Mouse (Mus musculus) adrenal gland, adult 2 months (tissue): ENCODE data around the gene Supt5. TPM values are rescaled to one million over a fixed set of nuclear protein-coding genes. Genes with fewer than 3 reads are reported as not detected.
"Not testable (repeated sequence)": the region's sequence is repeated elsewhere in the genome, so short reads cannot be mapped to it uniquely, and the experiment has no call there.

Source experiments
- DNase-seq: peaks from one replicate; pipeline ENCODE4 v3.0.0; 2021
- long read RNA-seq: library from polyadenylated mRNA; stranded (forward); transcript quantifications from one replicate; pipeline ENCODE4 v2.0.0, GENCODE M21; 2021
- polyA plus RNA-seq: library from polyadenylated mRNA; depleted of rRNA; stranded (reverse); fragments of >200 nt; gene quantifications from 2 replicates; pipeline ENCODE4 v1.2.3, GENCODE M21; 2012; rRNA removed
- total RNA-seq, 2 experiments: library from RNA; stranded (reverse); gene quantifications; 2 replicates each; pipeline ENCODE4 v1.2.3; 2021

The Supt5 gene
- total RNA-seq = 100 to 1,000 TPM; 156 to 171 TPM
- 163 and 190 TPM in 2 replicates for polyA plus RNA-seq
- long read RNA-seq, partial matches to known transcripts = 68 of 81 reads
- long read RNA-seq, other reads (novel, unspliced or antisense) = 11 of 81 reads

- DNase-seq = peak; percentile 98
Observed at GRCm38 (mm10) chr7:28338108-28338998, at the start of gene Supt5. Gene Supt5 (minus strand): TSS chr7:28338746.

GRCm38 (mm10) chr7:28387384-28387783 lies 48.8 kb upstream of the Supt5 start:
- not testable (repeated sequence) for DNase-seq

- not testable (repeated sequence) for DNase-seq
Observed at GRCm38 (mm10) chr7:28386877-28387276, 48.3 kb upstream of the Supt5 start.

GRCm38 (mm10) chr7:28386462-28386861 lies 47.9 kb upstream of the Supt5 start:
- peak; percentile 80 for DNase-seq

- peak; percentile 54 for DNase-seq
Observed at GRCm38 (mm10) chr7:28386007-28386406, 47.5 kb upstream of the Supt5 start.

GRCm38 (mm10) chr7:28385196-28385595 lies 46.6 kb upstream of the Supt5 start:
- DNase-seq = no peak

GRCm38 (mm10) chr7:28384162-28384561 lies 45.6 kb upstream of the Supt5 start:
- DNase-seq = no peak

GRCm38 (mm10) chr7:28383606-28384005 lies 45.1 kb upstream of the Supt5 start:
- no peak for DNase-seq

GRCm38 (mm10) chr7:28382981-28383396 lies 44.4 kb upstream of the Supt5 start:
- peak; percentile 83 for DNase-seq

GRCm38 (mm10) chr7:28382347-28382951 lies 43.9 kb upstream of the Supt5 start:
- no peak for DNase-seq

GRCm38 (mm10) chr7:28381938-28382337 lies 43.4 kb upstream of the Supt5 start:
- peak; percentile 90 for DNase-seq

- peak; percentile 93 for DNase-seq
Observed at GRCm38 (mm10) chr7:28381017-28381790, 42.7 kb upstream of the Supt5 start.

- DNase-seq = no peak
Observed at GRCm38 (mm10) chr7:28380237-28381016, 41.9 kb upstream of the Supt5 start, which contains the start of gene Zfp36. Gene Zfp36 (minus strand): TSS chr7:28380253.

GRCm38 (mm10) chr7:28378769-28379651 lies 40.5 kb upstream of the Supt5 start:
- DNase-seq = peak; percentile 97

- peak; percentile 68 for DNase-seq
Observed at GRCm38 (mm10) chr7:28378066-28378690, 39.6 kb upstream of the Supt5 start.

- no peak for DNase-seq
Observed at GRCm38 (mm10) chr7:28377190-28378065, 38.9 kb upstream of the Supt5 start.

GRCm38 (mm10) chr7:28376011-28376771 lies 37.6 kb upstream of the Supt5 start:
- DNase-seq = peak; percentile 87
